Mouse (Mus musculus) megakaryocyte, embryonic 14.5 days (primary cell): Measurements from ENCODE around the gene Gm20388. TPM values are rescaled to one million over a fixed set of nuclear protein-coding genes. Genes with fewer than 3 reads are reported as not detected.

Experiments used
- H3K27me3 ChIP-seq: replicated peaks from 2 replicates; pipeline ENCODE3; 2012; ENCODE audit warnings: inconsistent platforms
- H3K36me3 ChIP-seq: replicated peaks from 2 replicates; pipeline ENCODE3; 2012; ENCODE audit warnings: low read length, inconsistent platforms, mixed read lengths
- H3K4me1 ChIP-seq: 2 replicates; pipeline ENCODE4 v1.6.1; 2012; ENCODE audit warnings: inconsistent platforms
- H3K4me3 ChIP-seq: replicated peaks from 2 replicates; pipeline ENCODE3; 2012; ENCODE audit warnings: moderate library complexity, mild to moderate bottlenecking, inconsistent platforms
- H3K9me3 ChIP-seq: 2 replicates; pipeline ENCODE4 v1.6.1; 2012; ENCODE audit warnings: inconsistent platforms
- FLI1 ChIP-seq: IDR thresholded peaks from 2 replicates; pipeline ENCODE4 v1.6.1; 2012; ENCODE audit warnings: low read length, inconsistent platforms, mixed read lengths
- GATA1 ChIP-seq: IDR thresholded peaks from 3 replicates; pipeline ENCODE4 v1.6.1; 2012; ENCODE audit warnings: mixed read lengths, low read length, inconsistent platforms, borderline replicate concordance
- polyA plus RNA-seq: library from polyadenylated mRNA; stranded (reverse); fragments of >175 nt; gene quantifications from 2 replicates; pipeline ENCODE4 v1.2.3, GENCODE M21; 2012; ENCODE audit warnings: low replicate concordance; ENCODE audit not compliant: insufficient read depth

The Gm20388 gene
- polyA plus RNA-seq, 1 experiment, result 111 TPM

DNA sequence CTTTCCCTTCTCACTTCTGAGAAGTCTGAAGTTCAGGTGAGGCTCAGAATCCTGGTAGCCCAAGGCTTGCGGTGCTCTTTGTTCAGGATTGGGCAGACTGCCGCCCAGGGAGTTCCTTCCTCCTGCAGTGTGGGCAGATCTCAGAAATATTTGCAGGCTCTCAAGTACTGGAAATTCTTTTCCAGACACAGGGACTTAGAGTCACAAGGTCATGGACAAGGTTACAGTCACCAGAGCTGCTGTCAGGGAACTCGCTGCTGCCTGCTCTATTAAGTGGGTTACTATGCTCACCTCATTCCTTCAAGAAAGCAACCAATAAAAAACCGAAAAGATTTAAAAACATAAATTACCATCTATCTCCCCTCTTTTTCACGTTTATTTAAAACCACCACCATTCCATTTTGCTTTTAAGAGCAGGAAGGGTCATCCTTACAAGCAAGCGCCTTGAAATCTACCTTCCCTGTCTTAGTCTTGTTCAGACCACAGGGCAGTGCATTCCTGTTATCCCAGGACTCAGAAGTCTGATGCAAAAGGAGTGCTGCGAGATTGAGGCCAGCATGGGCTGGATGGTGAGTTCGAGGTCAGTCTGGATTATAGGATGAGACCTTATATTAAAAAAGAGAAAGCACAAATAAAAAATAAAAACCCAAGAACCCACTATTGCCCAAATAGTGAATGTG lies 4320.0 kb downstream of the Gm20388 start:
- H3K9me3 ChIP-seq, result no peaks in the 10 kb centered on the region
- no peaks in the 10 kb centered on the region for H3K27me3 ChIP-seq
- TF ChIP-seq FLI1, result no peak
- TF ChIP-seq GATA1, result no peak
- H3K4me1 ChIP-seq, result peaks cover 89% of the 10 kb centered on the region
- H3K36me3 ChIP-seq, result peaks cover 27% of the 10 kb centered on the region
- H3K4me3 ChIP-seq, result peak overlapping the region; percentile 99

DNA sequence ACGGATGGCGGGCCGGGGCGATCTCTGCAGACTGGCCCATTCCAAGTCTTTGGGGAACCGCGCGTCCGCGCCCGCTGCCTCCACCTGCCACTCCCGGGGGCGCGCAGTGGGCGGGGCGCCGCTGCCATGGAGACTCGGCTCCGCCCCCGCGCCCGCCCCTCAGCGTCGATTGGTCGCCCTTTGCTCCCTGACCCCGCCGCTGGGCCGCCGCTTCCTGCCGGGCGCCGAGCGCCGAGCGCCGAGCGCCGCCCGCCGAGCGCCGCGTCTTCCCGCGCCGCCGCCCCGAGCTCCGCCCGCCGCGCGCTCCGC lies 4320.5 kb downstream of the Gm20388 start, which contains the start of gene Galnt2:
Gene Galnt2, plus strand, starts transcription at position 216 of the 309 bp plus-strand sequence.
- no peaks in the 10 kb centered on the region for H3K27me3 ChIP-seq
- peaks cover 89% of the 10 kb centered on the region for H3K4me1 ChIP-seq
- H3K4me3 ChIP-seq, result peak within 1 kb of the TSS; percentile 99
- TF ChIP-seq GATA1 (no peak), FLI1 (no peak)
- peaks cover 32% of the 10 kb centered on the region for H3K36me3 ChIP-seq
- no peaks in the 10 kb centered on the region for H3K9me3 ChIP-seq

DNA sequence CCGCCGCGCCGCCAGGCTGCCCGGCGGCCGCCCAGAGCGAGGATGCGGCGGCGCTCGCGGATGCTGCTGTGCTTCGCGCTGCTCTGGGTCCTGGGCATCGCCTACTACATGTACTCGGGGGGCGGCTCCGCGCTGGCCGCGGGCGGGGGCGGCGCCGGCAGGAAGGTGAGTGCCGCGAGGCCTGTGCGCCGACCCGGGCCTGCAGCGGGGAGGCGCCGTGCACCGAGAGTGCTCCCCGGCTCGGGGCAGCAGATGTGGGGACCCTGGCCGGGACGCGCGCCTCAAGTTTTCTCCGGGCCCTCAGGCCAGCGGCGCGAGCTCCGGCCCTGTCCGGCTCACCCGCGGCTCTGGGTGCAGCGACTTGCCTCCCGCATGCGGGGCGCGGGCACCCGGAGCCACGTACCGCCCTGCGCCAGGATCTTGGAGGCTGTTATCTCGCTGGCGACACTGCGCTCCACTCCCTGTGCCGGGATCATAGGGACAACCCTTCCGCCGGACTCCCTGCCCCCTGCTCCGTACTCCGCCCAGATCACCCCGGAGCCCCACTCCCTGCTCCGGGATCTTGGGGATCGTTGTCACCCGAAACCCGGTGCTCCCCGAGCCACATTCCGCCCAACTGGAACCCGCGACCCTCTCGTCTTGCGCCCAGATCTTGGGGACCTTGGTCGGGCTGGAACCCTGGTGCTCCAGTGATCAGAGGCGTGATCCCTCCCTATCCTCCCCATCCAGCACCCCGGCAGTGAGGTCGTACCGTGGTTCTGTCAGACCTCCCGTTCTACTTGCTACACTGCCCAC lies 4321.0 kb downstream of the Gm20388 start:
- Histone ChIP-seq H3K4me1 (peaks cover 90% of the 10 kb centered on the region), H3K27me3 (no peaks in the 10 kb centered on the region), H3K4me3 (peak overlapping the region; percentile 99), H3K36me3 (peaks cover 38% of the 10 kb centered on the region), H3K9me3 (no peaks in the 10 kb centered on the region)
- TF ChIP-seq GATA1, result no peak
- no peak for TF ChIP-seq FLI1

DNA sequence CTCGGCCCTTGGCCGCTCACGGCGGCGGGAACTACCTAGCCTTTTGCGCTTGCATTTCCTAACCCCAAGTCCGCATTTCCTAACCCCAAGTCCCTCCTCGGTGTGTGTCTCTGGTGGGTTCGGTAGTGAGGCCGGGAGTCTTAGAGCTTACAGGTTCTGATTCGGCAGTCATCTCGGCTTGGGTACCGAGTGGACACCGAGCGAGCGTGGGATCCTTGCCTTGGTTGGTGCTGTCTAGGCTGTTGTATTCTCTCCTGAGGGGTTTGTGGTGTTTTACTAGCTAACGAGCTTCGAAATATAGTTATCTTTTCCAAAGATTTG lies 4321.6 kb downstream of the Gm20388 start:
- Histone ChIP-seq H3K4me3 (peak overlapping the region; percentile 99), H3K4me1 (peaks cover 94% of the 10 kb centered on the region), H3K27me3 (no peaks in the 10 kb centered on the region), H3K9me3 (no peaks in the 10 kb centered on the region), H3K36me3 (peaks cover 43% of the 10 kb centered on the region)
- TF ChIP-seq GATA1 (no peak), FLI1 (no peak)

DNA sequence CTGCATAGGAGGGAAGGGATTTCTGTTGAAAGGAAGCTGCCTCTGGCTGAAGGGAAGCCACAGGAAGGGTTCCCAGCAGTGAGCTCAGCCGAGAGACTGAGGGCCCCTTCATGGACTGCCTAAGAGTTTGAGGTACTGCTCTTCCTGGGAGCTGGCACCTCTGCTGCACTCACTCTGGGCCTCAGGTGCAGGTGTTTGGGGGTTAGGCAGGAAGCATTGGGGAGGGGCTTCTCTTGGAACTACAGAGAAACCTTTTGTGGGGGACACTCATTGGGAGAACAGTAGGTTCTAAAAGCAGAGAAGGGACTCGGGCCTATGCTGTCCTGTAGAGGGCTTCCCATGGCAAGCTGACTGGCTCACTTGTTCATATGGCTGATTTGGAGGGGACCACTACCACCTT lies 4323.9 kb downstream of the Gm20388 start:
- no peaks in the 10 kb centered on the region for H3K27me3 ChIP-seq

DNA sequence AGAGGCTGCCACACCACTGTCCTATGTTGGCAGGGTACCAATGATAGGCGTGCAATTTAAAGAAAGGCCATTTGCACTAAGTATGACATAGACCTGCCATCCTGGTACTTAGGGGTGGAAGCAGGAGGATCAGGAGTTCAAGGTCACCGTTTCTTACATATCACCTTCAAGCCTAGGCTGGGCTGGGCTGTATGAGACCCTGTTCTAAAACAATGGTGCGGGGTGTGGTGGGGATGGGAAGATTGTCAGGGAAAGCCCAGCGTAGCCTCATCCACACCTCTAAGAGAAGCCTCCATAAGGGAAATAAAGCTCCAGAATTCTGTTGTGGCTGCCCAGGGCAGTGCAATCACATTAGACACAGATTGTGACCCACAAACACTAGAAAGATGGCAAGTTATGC lies 4324.9 kb downstream of the Gm20388 start:
- Histone ChIP-seq H3K4me1 (peaks cover 94% of the 10 kb centered on the region), H3K27me3 (no peaks in the 10 kb centered on the region), H3K36me3 (peaks cover 76% of the 10 kb centered on the region), H3K9me3 (no peaks in the 10 kb centered on the region), H3K4me3 (peak overlapping the region; percentile 51)
- no peak for TF ChIP-seq FLI1
- no peak for TF ChIP-seq GATA1

More for the DNA sequence above, 4323.9 kb downstream of the Gm20388 start:
- peaks cover 66% of the 10 kb centered on the region for H3K36me3 ChIP-seq
- H3K9me3 ChIP-seq, result no peaks in the 10 kb centered on the region
- H3K4me3 ChIP-seq, result peak overlapping the region; percentile 99
- no peak for TF ChIP-seq GATA1
- TF ChIP-seq FLI1, result no peak
- peaks cover 94% of the 10 kb centered on the region for H3K4me1 ChIP-seq

DNA sequence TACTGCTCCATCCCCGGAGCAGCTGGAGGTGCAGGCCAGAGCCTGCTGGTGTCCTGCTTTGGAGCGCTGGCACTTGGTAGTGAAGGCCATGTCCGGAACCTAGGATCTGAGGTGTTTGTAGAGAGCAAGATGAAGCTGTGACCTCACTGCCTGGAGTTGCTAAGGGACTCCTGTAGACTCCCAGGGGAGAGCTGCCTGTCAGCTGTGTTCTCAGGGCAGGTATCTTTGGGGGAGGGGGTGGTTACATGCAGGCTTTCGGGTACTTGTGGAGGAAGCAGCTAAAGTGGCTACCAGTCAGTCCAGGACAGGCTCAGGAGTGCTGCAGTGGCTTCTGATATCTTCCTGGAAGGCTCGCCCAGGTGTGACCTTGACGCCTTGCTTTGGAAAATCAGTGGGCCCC lies 4328.7 kb downstream of the Gm20388 start:
- Histone ChIP-seq H3K36me3 (peaks cover 98% of the 10 kb centered on the region), H3K27me3 (no peaks in the 10 kb centered on the region), H3K4me1 (peaks cover 100% of the 10 kb centered on the region), H3K4me3 (no peak overlapping the region), H3K9me3 (peaks cover 14% of the 10 kb centered on the region)
- TF ChIP-seq GATA1 (no peak), FLI1 (no peak)

DNA sequence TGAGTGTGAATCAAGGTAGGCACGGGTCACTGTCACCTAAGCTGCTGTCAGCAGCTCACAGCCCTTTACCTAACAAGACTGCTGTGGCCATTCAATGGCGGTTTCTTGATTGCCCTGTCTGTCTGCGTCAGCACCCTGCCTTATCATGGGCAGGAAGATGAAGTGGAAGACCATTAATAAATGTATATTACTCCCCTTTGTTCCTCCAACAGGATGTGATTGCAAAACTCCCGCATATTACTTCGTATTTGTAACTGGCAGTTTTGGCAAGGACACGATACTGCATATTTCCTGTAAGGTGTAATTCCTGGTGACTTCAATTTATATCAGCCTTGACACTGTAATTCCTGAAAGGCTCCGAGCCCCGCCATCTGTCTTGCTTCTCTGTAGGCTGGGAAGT lies 4330.3 kb downstream of the Gm20388 start:
- H3K27me3 ChIP-seq, result no peaks in the 10 kb centered on the region
- H3K4me3 ChIP-seq, result no peak overlapping the region
- peaks cover 98% of the 10 kb centered on the region for H3K36me3 ChIP-seq
- TF ChIP-seq FLI1 (no peak), GATA1 (no peak)
- H3K9me3 ChIP-seq, result peaks cover 15% of the 10 kb centered on the region
- peaks cover 100% of the 10 kb centered on the region for H3K4me1 ChIP-seq

DNA sequence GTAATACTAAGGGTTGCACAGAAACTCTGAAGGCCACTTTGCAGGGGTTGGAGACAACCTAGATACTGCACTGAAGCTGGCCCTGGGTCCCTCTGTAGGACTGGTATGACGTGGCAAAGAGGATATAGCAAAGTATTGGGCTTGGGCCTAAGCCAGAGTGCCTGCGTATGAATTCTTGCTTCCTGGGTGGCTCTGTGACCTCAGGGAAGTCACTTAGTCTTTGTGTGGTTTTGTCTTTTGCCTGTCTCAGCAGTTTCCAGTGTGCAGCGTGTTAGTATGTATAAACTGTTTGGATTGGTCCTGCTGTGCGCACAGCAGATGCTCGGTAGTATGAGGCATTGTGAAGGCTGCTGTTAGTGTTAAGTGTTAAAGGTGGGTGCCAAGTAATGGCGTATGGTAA lies 4331.6 kb downstream of the Gm20388 start:
- no peak for TF ChIP-seq FLI1
- TF ChIP-seq GATA1, result no peak
- Histone ChIP-seq H3K4me1 (peaks cover 100% of the 10 kb centered on the region), H3K27me3 (no peaks in the 10 kb centered on the region)

DNA sequence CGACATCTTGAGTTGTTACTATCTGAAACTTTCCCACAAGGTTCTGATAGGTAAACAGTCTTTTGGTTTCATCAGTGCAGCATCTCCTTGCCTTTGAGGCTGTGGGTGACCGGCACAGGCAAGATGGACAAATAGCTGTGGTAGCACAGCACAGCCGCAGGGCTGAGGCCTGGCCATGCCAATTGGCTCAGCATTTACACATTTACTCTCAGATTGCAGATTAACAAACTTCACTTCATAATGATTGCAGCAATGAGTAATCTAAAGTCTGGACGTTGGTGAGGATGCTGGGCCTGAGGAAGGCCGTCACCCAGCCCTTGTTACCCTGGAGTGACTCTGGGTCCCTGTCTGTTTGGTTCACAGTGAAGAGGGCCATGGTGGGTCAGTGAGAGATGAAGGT lies 4332.3 kb downstream of the Gm20388 start:
- no peaks in the 10 kb centered on the region for H3K27me3 ChIP-seq
- peaks cover 100% of the 10 kb centered on the region for H3K4me1 ChIP-seq
- peak overlapping the region; percentile 50 for H3K4me3 ChIP-seq
- H3K9me3 ChIP-seq, result peaks cover 15% of the 10 kb centered on the region
- H3K36me3 ChIP-seq, result peaks cover 98% of the 10 kb centered on the region
- TF ChIP-seq FLI1, result no peak
- TF ChIP-seq GATA1, result no peak

More for the DNA sequence above, 4331.6 kb downstream of the Gm20388 start:
- peaks cover 15% of the 10 kb centered on the region for H3K9me3 ChIP-seq
- H3K4me3 ChIP-seq, result peak overlapping the region; percentile 53
- H3K36me3 ChIP-seq, result peaks cover 98% of the 10 kb centered on the region
